Mouse (Mus musculus): ENCODE results near the gene Mrpl28.

DNA sequence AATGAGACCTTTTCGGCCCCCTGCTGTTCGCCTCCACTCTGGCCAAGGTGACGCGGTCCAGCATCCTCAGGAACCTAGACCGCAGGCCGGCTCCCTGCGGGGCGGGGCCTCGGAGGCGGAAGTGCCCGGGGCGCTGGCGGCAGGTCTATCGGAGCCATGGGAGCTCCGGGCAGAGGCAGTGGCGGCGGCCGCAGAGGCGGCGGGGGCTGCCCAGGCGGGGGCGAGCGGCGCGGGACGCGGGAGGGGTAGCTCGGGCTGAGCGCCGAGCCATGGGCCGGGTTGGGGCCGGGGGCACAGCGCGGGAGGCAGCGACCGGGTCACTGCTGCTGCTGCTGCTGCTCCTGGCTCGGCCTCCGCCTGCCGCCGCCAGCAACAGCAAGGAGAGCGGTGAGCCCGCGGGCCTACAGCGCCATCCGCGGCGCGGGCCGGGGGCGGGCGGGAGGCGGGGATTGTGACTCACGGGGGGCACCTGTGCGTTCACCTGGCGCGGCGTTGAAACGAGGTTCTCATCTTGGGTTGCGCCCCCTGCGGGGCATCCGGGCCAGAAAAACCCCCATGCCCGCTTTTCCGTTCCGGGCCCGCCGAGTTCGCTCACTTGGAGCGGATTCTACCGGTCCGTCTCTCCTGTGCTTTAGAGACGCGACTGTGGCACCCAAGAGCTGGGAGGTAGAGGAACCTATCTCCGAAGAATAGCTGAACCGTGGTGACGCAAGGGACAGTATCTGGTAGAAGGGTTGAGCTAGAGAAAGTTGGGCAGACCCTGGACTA is 9.9 kb upstream of the Mrpl28 start, which contains the start of gene Tmem8:
- TF ChIP-seq TCF12 (IDR thresholded peaks at IDR 0.05; ENCODE audit: low read depth, low read length): no peak
- TF ChIP-seq CHD2 (IDR thresholded peaks at IDR 0.05; ENCODE audit: low read length): no peak
- no peak for TF ChIP-seq ZKSCAN1 (IDR thresholded peaks at IDR 0.05; ENCODE audit: low read depth, low read length)
- no peak for TF ChIP-seq MAFK (IDR thresholded peaks at IDR 0.05; ENCODE audit: borderline replicate concordance, low read depth, low read length)
- TF ChIP-seq EP300 (IDR thresholded peaks at IDR 0.05; ENCODE audit: low read depth in 1 of 2, low read length in 2 of 2): no peak
- TF ChIP-seq HCFC1 (IDR thresholded peaks at IDR 0.05; ENCODE audit: low read depth, low read length): no peak
- 0 out of 2 replicates have a peak, but pooled peaks have one; percentile 35 for TF ChIP-seq UBTF (IDR thresholded peaks at IDR 0.05; ENCODE audit: borderline replicate concordance, insufficient read depth, low read depth, low read length)
- TF ChIP-seq TAL1 (IDR thresholded peaks at IDR 0.05; ENCODE audit: low read length): no peak
- 0 out of 2 replicates have a peak, but pooled peaks have one; percentile 13 for TF ChIP-seq USF1 (IDR thresholded peaks at IDR 0.05; ENCODE audit: low read depth, low read length)
- no peak for TF ChIP-seq ZC3H11A (IDR thresholded peaks at IDR 0.05; ENCODE audit: low read depth, low read length)
- peak; percentile 7 to 50 (median 20); a peak in 5 of 6 replicates for TF ChIP-seq CTCF (IDR thresholded peaks at IDR 0.05 in 2 of 3, conservative IDR thresholded peaks at IDR 0.05 in 1 of 3; ENCODE audit: control insufficient read depth in 1 of 3, insufficient read depth in 1 of 3, low read depth in 2 of 3, low read length in 3 of 3, poor library complexity in 1 of 3, severe bottlenecking in 1 of 3)
- TF ChIP-seq NRF1 (IDR thresholded peaks at IDR 0.05; ENCODE audit: insufficient read depth, low read depth, low read length, poor library complexity, severe bottlenecking): no peak
- peak; percentile 59 to 91; a peak in 3 of 4 replicates for TF ChIP-seq POLR2A (IDR thresholded peaks at IDR 0.05; ENCODE audit: control insufficient read depth in 1 of 2, insufficient read depth in 1 of 2, low read depth in 1 of 2, low read length in 2 of 2, poor library complexity in 1 of 2)
- TF ChIP-seq MYC (IDR thresholded peaks at IDR 0.05; ENCODE audit: low read depth, low read length): no peak
